Mouse (Mus musculus): ENCODE measurements at regions not wholly inside any gene's neighbourhood (a gene's known extent, or its start where the extent isn't known, plus 50 kb on each side); places are given as distances from the start of the nearest gene placed in this dataset.

- Histone ChIP-seq H3K27me3 (ENCODE audit: control insufficient read depth, insufficient read depth, low read length) (no peaks in the 10 kb centered on the region), H3K4me3 (ENCODE audit: control insufficient read depth, low read depth, low read length) (no peak overlapping the region), H3K36me3 (ENCODE audit: control insufficient read depth, insufficient read depth, low read length) (no peaks in the 10 kb centered on the region), H3K27ac (ENCODE audit: control insufficient read depth, insufficient read depth, low read depth, low read length) (no peak overlapping the region), H3K4me1 (ENCODE audit: control insufficient read depth, insufficient read depth, low read length) (no peaks in the 10 kb centered on the region)
- TF ChIP-seq POLR2A (IDR thresholded peaks at IDR 0.05; ENCODE audit: control insufficient read depth, low read depth, low read length) (no peak), CTCF (IDR thresholded peaks at IDR 0.05; ENCODE audit: control insufficient read depth, insufficient read depth, insufficient replicate concordance, low read depth, low read length) (no peak)
These were observed 654.9 kb downstream of the Gsdmc2 start for GRCm38 (mm10) chr15:63190086-63190485.

DNA sequence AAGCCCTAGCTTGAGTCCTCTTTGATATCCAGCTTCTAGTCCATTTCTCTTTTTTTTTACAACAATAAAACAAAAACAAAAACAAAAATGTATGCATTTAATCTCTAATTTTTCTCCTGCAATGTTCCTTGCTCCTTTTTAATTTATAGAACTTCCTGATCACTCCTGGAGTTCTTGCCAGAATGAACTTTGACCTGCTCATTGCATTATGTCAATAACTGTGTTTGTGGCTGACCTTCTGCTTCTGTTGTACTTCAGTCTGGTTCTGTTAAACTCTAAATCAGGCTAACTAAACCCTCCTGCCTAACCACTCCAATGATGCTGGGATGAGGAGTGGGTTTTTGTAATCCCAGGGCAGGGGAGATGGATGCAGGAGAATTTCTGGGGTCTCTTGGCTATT, 674.0 kb downstream of the Gsdmc2 start:
- Histone ChIP-seq H3K4me3 (ENCODE audit: control insufficient read depth, low read depth, low read length) (no peak overlapping the region), H3K4me1 (ENCODE audit: control insufficient read depth, insufficient read depth, low read length) (no peaks in the 10 kb centered on the region), H3K27ac (ENCODE audit: control insufficient read depth, insufficient read depth, low read depth, low read length) (no peak overlapping the region), H3K36me3 (ENCODE audit: control insufficient read depth, insufficient read depth, low read length) (no peaks in the 10 kb centered on the region), H3K27me3 (ENCODE audit: control insufficient read depth, insufficient read depth, low read length) (no peaks in the 10 kb centered on the region)
- TF ChIP-seq CTCF (IDR thresholded peaks at IDR 0.05; ENCODE audit: control insufficient read depth, insufficient read depth, insufficient replicate concordance, low read depth, low read length) (no peak), POLR2A (IDR thresholded peaks at IDR 0.05; ENCODE audit: control insufficient read depth, low read depth, low read length) (no peak)

GRCm38 (mm10) chr15:63170171-63170570, 674.8 kb downstream of the Gsdmc2 start:
- no peak for TF ChIP-seq POLR2A (IDR thresholded peaks at IDR 0.05; ENCODE audit: control insufficient read depth, low read depth, low read length)
- TF ChIP-seq CTCF (IDR thresholded peaks at IDR 0.05; ENCODE audit: control insufficient read depth, insufficient read depth, insufficient replicate concordance, low read depth, low read length), result no peak
- H3K36me3 ChIP-seq (ENCODE audit: control insufficient read depth, insufficient read depth, low read length), result no peaks in the 10 kb centered on the region
- H3K27ac ChIP-seq (ENCODE audit: control insufficient read depth, insufficient read depth, low read depth, low read length), result no peak overlapping the region
- no peak overlapping the region for H3K4me3 ChIP-seq (ENCODE audit: control insufficient read depth, low read depth, low read length)
- H3K27me3 ChIP-seq (ENCODE audit: control insufficient read depth, insufficient read depth, low read length), result no peaks in the 10 kb centered on the region
- H3K4me1 ChIP-seq (ENCODE audit: control insufficient read depth, insufficient read depth, low read length), result no peaks in the 10 kb centered on the region

DNA sequence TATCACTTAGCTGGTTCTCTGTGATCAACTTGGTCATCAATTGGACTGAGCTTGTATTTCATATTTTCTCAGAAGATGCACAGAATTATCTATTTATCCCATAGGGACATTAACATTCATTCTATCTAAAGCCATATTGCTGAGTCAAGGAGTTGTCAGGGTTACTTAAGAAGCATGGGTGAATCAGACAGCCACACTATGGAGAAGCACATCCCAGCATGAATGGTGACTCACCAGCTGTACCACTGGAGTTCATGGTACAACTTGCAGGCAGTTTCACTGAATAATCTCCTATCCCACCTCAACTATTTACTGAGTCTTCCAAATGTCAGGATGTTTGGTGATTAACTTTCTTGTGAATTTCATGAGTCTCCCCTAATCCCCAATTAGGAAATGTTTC, 678.6 kb downstream of the Gsdmc2 start:
- Histone ChIP-seq H3K4me1 (ENCODE audit: control insufficient read depth, insufficient read depth, low read length) (no peaks in the 10 kb centered on the region), H3K27ac (ENCODE audit: control insufficient read depth, insufficient read depth, low read depth, low read length) (no peak overlapping the region), H3K4me3 (ENCODE audit: control insufficient read depth, low read depth, low read length) (no peak overlapping the region), H3K27me3 (ENCODE audit: control insufficient read depth, insufficient read depth, low read length) (no peaks in the 10 kb centered on the region), H3K36me3 (ENCODE audit: control insufficient read depth, insufficient read depth, low read length) (no peaks in the 10 kb centered on the region)
- TF ChIP-seq CTCF (IDR thresholded peaks at IDR 0.05; ENCODE audit: control insufficient read depth, insufficient read depth, insufficient replicate concordance, low read depth, low read length), result no peak
- TF ChIP-seq POLR2A (IDR thresholded peaks at IDR 0.05; ENCODE audit: control insufficient read depth, low read depth, low read length), result no peak

GRCm38 (mm10) chr15:63163550-63164279, 681.3 kb downstream of the Gsdmc2 start:
- Histone ChIP-seq H3K27me3 (ENCODE audit: control insufficient read depth, insufficient read depth, low read length) (no peaks in the 10 kb centered on the region), H3K4me3 (ENCODE audit: control insufficient read depth, low read depth, low read length) (no peak overlapping the region), H3K36me3 (ENCODE audit: control insufficient read depth, insufficient read depth, low read length) (no peaks in the 10 kb centered on the region), H3K27ac (ENCODE audit: control insufficient read depth, insufficient read depth, low read depth, low read length) (no peak overlapping the region), H3K4me1 (ENCODE audit: control insufficient read depth, insufficient read depth, low read length) (no peaks in the 10 kb centered on the region)
- TF ChIP-seq POLR2A (IDR thresholded peaks at IDR 0.05; ENCODE audit: control insufficient read depth, low read depth, low read length) (no peak), CTCF (IDR thresholded peaks at IDR 0.05; ENCODE audit: control insufficient read depth, insufficient read depth, insufficient replicate concordance, low read depth, low read length) (no peak)

DNA sequence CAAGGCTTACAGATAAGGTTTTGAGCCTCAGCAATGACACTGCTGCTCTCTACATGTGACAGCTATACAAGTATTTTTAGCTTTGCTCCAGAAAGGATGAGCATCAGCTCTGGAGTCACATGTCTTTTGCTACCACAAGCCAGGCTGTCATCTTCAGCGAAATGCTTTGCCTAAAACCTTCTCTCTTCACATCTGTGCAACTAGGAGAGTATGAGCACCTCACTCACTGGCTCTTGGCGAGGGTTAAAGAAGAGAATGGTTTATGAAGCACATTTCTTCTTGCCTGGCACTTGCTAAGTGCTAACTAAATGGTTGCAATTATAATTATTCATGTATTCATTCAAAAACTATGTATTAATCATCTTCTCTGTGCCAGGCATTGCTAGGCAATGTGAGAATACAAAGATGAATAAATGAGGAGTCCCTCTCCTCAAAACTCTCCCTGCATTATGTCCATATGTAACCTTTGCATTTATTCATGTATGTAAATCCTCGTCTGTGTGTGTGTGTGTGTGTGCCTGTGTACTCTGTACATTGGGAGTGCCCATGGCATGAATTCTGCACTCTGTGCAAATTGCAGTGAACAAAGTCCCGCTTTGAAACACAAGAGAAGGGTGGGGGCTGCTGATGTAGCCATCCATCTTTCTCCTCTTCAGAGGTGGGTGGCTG, 682.0 kb downstream of the Gsdmc2 start:
- H3K27ac ChIP-seq (ENCODE audit: control insufficient read depth, insufficient read depth, low read depth, low read length), result no peak overlapping the region
- no peaks in the 10 kb centered on the region for H3K36me3 ChIP-seq (ENCODE audit: control insufficient read depth, insufficient read depth, low read length)
- no peak overlapping the region for H3K4me3 ChIP-seq (ENCODE audit: control insufficient read depth, low read depth, low read length)
- no peaks in the 10 kb centered on the region for H3K4me1 ChIP-seq (ENCODE audit: control insufficient read depth, insufficient read depth, low read length)
- no peaks in the 10 kb centered on the region for H3K27me3 ChIP-seq (ENCODE audit: control insufficient read depth, insufficient read depth, low read length)
- TF ChIP-seq POLR2A (IDR thresholded peaks at IDR 0.05; ENCODE audit: control insufficient read depth, low read depth, low read length) (no peak), CTCF (IDR thresholded peaks at IDR 0.05; ENCODE audit: control insufficient read depth, insufficient read depth, insufficient replicate concordance, low read depth, low read length) (no peak)

DNA sequence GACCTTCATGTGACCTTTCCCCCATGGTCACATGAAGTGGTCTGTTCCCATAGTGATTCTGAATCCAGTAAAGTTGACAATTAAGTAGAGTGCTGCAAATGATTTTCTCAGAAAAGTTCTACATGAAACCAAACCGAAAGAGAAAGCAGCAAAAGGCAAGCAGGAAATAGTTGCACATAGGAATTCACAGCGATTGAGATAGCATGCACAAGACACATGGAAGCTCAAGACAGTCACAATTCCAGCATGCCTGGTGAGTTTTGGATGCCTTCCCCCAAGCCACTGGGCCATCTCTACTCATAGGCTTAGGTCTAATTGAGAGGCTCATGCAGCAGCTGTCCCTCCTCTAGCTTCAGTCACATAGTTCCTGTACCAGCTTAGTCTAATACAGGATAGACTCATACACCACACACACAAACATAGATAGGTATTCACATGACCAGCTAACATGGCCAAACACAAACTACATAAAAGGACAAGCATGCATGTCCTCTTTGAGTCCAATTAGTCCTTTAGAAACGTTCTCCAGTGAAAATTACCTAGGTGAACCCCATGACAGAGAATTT, 721.8 kb downstream of the Gsdmc2 start:
- H3K27ac ChIP-seq (ENCODE audit: control insufficient read depth, insufficient read depth, low read depth, low read length), result no peak overlapping the region
- no peaks in the 10 kb centered on the region for H3K27me3 ChIP-seq (ENCODE audit: control insufficient read depth, insufficient read depth, low read length)
- no peak for TF ChIP-seq POLR2A (IDR thresholded peaks at IDR 0.05; ENCODE audit: control insufficient read depth, low read depth, low read length)
- TF ChIP-seq CTCF (IDR thresholded peaks at IDR 0.05; ENCODE audit: control insufficient read depth, insufficient read depth, insufficient replicate concordance, low read depth, low read length), result no peak
- H3K4me1 ChIP-seq (ENCODE audit: control insufficient read depth, insufficient read depth, low read length), result no peaks in the 10 kb centered on the region
- no peak overlapping the region for H3K4me3 ChIP-seq (ENCODE audit: control insufficient read depth, low read depth, low read length)
- H3K36me3 ChIP-seq (ENCODE audit: control insufficient read depth, insufficient read depth, low read length), result no peaks in the 10 kb centered on the region

All from testis, adult 2 months (tissue).